Mouse (Mus musculus): ENCODE measurements around the gene Tmem135.

- TF ChIP-seq POLR2A (IDR thresholded peaks at IDR 0.05; ENCODE audit: insufficient read length, low read depth) (no peak), MAX (IDR thresholded peaks at IDR 0.05; ENCODE audit: low read depth) (no peak)
Measured at GRCm38 (mm10) chr7:89355519-89356255, 48.3 kb downstream of the Tmem135 start.
